Mouse (Mus musculus) cerebellum, adult 2 months (tissue): ENCODE results near the gene Pctp. TPM values are rescaled to one million over a fixed set of nuclear protein-coding genes. Genes with fewer than 3 reads are reported as not detected.

Experiments used
- DNase-seq, 2 experiments: peaks; one replicate each; pipeline ENCODE4 v3.0.0; 2021
- H3K27ac ChIP-seq: fragments of 200-500 bp; 2 replicates; pipeline ENCODE4 v1.5.1; 2012; ENCODE audit warnings: low read length, control low read depth, inconsistent platforms; ENCODE audit not compliant: insufficient read depth
- H3K27me3 ChIP-seq: fragments of 200-500 bp; 2 replicates; pipeline ENCODE4 v1.6.1; 2012; ENCODE audit warnings: inconsistent platforms, mild to moderate bottlenecking, low read length, moderate library complexity; ENCODE audit not compliant: control insufficient read depth, insufficient read depth
- H3K4me1 ChIP-seq: fragments of 200-500 bp; 2 replicates; pipeline ENCODE4 v1.6.1; 2011; ENCODE audit warnings: low read length; ENCODE audit not compliant: control insufficient read depth, insufficient read depth
- H3K4me3 ChIP-seq: fragments of 200-500 bp; replicated peaks from 2 replicates; pipeline ENCODE3; 2011; ENCODE audit warnings: mild to moderate bottlenecking, low read depth, low read length, control low read depth; ENCODE audit not compliant: insufficient read depth
- CTCF ChIP-seq: fragments of 200-500 bp; IDR thresholded peaks from 2 replicates; pipeline ENCODE4 v1.5.1; 2011; ENCODE audit warnings: low read depth, mild to moderate bottlenecking, control low read depth, low read length, moderate library complexity, borderline replicate concordance; ENCODE audit not compliant: insufficient read depth
- POLR2A ChIP-seq: fragments of 200-500 bp; IDR thresholded peaks from 2 replicates; pipeline ENCODE4 v1.6.1; 2011; ENCODE audit warnings: low read length, control low read depth, borderline replicate concordance; ENCODE audit not compliant: insufficient read depth
- WGBS: fragments of 180-500 bp; shearing (Covaris S2); methylation state at CpG from one replicate; pipeline ENCODE4 v1.1.7; 2018; 5-methylcytosine and 5-hydroxymethylcytosine counted together
- polyA plus RNA-seq: library from polyadenylated mRNA; depleted of rRNA; stranded (reverse); fragments of >200 nt; gene quantifications from 2 replicates; pipeline ENCODE4 v1.2.3, GENCODE M21; 2012

The Pctp gene
- polyA plus RNA-seq, 1 experiment, result 2.9 TPM

DNA sequence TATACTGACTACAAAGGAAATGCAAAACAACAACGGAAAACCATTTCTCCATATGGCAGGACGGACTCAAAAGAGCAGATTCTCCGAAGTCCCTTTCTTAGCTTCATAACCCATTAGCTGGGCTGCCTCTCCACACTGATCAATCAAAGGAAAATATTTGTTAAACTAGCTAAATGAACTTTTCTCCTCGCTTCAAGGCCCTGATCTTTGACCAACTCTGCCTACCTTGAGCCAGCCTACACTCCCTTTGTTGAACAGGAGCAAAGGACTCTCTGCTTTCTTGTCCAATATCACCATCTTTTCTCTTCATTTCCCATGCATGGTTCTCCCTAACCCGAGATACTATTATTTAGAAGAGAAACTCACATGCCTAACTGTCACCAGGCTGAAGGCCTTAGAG is 7.1 kb downstream of the Pctp start:
- Histone ChIP-seq H3K27me3 (no peaks in the 10 kb centered on the region), H3K4me1 (no peaks in the 10 kb centered on the region), H3K4me3 (no peak overlapping the region), H3K27ac (no peak overlapping the region)
- no peak for DNase-seq
- 93% methylated on average over 5 of the region's 5 CpGs for WGBS
- TF ChIP-seq POLR2A (no peak), CTCF (no peak)

DNA sequence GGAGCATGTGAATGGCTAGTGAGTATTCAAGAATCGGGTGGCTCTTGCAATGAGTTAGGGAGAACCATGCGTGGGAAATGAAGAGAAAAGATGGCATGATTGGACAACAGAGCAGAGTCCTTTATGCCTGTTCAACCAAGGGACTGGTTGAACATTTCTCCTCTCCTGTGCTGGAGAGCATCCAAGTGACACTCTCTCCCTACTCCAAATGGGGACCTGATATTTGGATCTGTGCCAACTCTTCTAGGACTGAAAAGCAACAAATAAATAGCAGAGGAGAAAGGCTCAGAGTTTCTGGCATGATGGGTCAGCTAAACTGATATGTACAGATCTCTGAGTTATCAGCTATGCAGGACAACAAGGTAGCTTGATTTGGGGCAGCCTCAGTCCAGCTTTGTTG is 8.0 kb downstream of the Pctp start:
- no peak overlapping the region for H3K27ac ChIP-seq
- no peaks in the 10 kb centered on the region for H3K4me1 ChIP-seq
- no peaks in the 10 kb centered on the region for H3K27me3 ChIP-seq
- WGBS, result 63% methylated on average over 2 of the region's 2 CpGs
- no peak for TF ChIP-seq CTCF
- TF ChIP-seq POLR2A, result no peak
- no peak overlapping the region for H3K4me3 ChIP-seq
- DNase-seq, result no peak

DNA sequence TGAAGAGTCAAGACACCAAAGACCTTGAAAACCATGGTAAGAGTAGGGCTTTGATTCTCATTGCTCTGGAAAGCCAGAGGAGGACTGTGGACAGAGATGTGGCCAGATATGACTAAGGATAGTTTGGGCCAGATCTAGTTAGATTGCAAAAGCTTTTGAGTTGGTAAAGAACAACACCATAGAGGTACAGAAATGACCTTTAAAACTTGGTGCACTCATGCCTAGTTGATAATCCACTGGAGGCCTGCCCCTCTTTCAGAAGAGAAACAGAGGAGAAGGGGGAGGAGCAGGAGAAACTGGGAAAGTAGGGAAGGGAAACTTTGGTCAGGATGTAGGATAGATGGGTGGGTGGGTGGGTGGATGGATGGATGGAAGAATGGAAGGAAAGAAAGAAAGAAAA is 11.0 kb downstream of the Pctp start:
- TF ChIP-seq CTCF (no peak), POLR2A (no peak)
- no peak for DNase-seq
- no peaks in the 10 kb centered on the region for H3K4me1 ChIP-seq
- H3K27ac ChIP-seq, result no peak overlapping the region
- no peaks in the 10 kb centered on the region for H3K27me3 ChIP-seq
- H3K4me3 ChIP-seq, result no peak overlapping the region

DNA sequence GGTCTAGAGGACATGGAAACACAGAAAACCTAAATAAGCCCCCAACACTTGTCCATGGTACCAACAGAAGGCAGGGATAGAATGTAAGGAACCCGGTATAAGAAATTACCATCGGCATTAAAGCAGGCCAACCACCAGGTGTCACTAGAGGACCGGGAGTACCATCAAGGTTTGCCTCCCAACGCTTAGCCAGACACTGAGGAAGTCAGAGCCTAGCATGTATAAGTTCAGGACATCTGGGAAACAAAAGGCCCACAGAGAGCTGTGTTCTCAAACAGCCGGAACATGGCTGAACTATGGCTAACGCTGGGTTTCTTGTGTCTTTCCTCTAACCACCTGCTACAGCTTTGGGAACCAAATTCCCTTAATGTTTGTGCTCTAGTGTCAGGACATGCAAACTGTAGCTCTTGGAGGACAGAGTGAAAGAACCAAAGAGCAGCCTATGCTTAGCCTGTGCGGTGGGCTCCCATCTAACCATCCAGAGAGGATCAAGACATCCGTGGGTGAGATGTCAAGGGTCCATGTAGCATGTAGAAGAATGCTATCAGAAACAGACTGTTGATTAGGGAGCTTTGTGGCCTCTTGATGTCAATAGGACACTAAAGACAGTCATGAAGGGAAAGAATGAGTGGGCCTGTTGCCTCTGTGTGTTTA is 13.6 kb downstream of the Pctp start:
- Histone ChIP-seq H3K4me1 (no peaks in the 10 kb centered on the region), H3K27ac (no peak overlapping the region)
- TF ChIP-seq POLR2A (no peak), CTCF (peak; percentile 87)

DNA sequence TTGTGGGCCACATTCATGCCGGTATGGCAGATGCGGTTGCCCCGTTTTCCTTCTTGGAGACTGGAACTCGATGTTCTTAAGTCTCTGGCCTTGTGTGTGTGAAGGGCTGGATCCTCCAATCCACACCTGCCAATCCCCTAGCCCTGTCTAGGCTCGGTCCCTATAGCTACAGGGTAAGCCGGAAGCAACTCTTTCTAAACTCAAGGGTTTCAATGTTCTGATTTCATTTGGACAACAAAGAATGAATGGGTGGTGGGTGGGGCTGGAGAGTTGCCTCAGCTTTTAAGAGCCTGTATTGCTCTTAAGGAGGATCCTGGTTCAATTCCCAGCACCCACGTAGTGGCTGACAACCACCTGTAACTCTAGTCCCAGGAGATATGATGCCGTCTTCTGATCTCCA is 16.2 kb downstream of the Pctp start:
- WGBS, result 90% methylated on average over 8 of the region's 8 CpGs
- H3K4me3 ChIP-seq, result no peak overlapping the region
- H3K27ac ChIP-seq, result no peak overlapping the region
- no peaks in the 10 kb centered on the region for H3K27me3 ChIP-seq
- no peaks in the 10 kb centered on the region for H3K4me1 ChIP-seq
- DNase-seq, result no peak
- TF ChIP-seq CTCF (no peak), POLR2A (no peak)

More for the DNA sequence above, 13.6 kb downstream of the Pctp start:
- WGBS, result 21% methylated on average over 8 of the region's 8 CpGs
- peak; percentile 39 to 58 for DNase-seq
- Histone ChIP-seq H3K4me3 (no peak overlapping the region), H3K27me3 (no peaks in the 10 kb centered on the region)

DNA sequence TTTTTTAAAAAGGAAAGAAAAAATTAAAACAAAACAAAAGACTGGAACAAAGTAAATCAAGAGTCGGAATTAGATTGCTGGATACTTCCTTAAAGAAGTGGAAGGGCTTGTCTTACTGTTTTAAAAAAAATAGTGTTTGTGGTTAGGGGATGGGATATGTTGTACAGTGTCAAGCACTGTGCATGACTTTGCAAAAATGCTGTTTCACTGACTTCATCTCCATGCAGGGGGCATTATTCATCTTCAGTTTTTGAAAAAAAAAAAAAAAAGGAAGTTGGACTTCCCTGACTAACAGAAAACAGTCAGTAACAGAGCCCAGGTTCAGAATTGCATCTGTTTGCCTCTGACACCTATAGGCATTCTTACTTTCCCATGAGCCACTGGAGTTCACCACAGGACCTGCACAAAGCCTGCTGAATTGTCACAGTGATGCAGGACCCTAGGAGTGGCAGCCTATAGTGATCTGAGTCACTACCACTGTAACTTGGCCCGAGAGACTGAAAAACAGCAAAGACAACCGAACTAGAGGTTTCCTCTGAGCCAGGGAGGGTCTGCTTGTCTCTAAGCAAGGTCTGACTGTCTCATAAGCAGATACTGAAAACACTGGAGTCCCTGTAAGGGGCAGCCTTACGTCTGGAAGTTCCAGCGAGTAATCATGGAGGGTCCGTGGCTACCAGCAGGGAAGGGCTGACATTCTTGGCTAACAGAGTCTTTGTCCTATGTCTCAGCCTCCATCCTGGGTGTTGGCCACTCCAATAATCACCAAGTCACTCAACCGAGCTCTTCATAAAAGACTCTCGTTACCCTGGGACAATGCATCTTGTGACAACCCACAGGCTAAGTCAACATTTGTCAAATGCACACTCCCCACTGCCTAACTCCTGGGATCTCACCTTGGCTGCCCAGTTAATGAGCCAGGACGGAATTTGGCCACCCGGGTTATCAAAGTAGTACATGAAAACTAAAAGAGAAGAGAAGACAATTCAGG is 17.2 kb downstream of the Pctp start:
- Histone ChIP-seq H3K4me1 (no peaks in the 10 kb centered on the region), H3K27ac (no peak overlapping the region), H3K4me3 (no peak overlapping the region), H3K27me3 (no peaks in the 10 kb centered on the region)
- 33% methylated on average over 10 of the region's 10 CpGs for WGBS
- DNase-seq, result no peak
- TF ChIP-seq CTCF (no peak), POLR2A (no peak)

DNA sequence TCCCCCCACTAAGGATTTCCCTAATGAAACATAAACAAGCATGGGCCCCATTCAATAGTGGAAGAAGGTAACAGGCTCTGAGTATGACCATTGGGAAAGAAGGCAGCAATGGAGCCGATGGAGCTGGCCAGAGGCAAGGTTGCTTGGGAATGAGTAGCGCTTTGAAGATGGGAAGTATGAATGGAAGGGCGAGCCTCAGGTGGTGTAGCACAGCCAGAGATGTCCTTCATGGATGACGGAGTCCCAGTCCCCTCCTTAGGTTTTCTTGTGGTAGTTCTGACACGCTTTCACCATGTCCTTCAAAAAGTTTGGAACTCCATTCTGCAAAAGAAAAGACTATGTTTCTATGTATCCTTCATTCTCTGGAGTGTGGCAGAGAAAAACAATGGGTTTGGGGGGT is 18.3 kb downstream of the Pctp start:
- no peaks in the 10 kb centered on the region for H3K4me1 ChIP-seq
- 91% methylated on average over 5 of the region's 5 CpGs for WGBS
- no peak overlapping the region for H3K4me3 ChIP-seq
- no peak for DNase-seq
- TF ChIP-seq CTCF (no peak), POLR2A (no peak)
- no peak overlapping the region for H3K27ac ChIP-seq
- no peaks in the 10 kb centered on the region for H3K27me3 ChIP-seq
